8 mouse cellular contexts compared by ENCODE assay signal in the genomic region with DNA sequence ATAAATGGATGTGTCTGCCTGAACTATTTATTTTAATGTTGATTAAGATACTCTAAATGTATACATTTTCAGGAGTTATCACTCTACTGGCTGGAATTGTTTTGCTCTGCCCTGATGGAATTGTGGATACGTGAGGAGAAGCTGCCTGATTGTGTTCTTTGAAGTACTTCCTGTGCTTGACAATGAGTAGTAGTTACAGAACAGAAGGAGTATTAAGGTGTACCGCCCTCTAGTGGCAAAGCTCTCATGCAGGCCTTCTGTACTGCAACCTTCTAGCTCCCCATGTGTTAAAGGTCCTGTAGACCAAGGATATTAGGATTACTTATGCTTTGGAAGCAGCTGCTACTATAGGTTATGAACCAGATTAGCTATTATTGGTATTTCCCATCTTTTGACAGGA.
DNase-seq lines count a peak whose midpoint lies in the region; ATAC-seq and TF ChIP-seq lines count a peak whose summit lies in the region.

No protein-coding gene starts in this region.

- no peak overlapping the region for H3K27ac ChIP-seq in gastrocnemius, adult 2 months

- DNase-seq in gastrocnemius, adult 2 months: no peak
- no peak for DNase-seq in gastrocnemius, adult 8-10 months (ENCODE audit: low spot score in 2 of 2)
- peak; percentile 35 for DNase-seq in right cerebral cortex, adult 18-20 months
- no peak for DNase-seq in right cerebral cortex, postnatal 25 days
- DNase-seq in cerebellum, adult 11-12 months: peak; percentile 4
- DNase-seq in kidney, adult 9 months: peak; percentile 64
- DNase-seq in right cerebral cortex, postnatal 4 days: peak; percentile 5

- intact Hi-C loops in gastrocnemius, adult 2 months (cut with DNase I): no loop called here

- no peak for ATAC-seq in granulocyte monocyte progenitor cell, adult 5-6 weeks (replicated peaks; ENCODE audit: poor library complexity, severe bottlenecking)

- TF ChIP-seq CTCF in gastrocnemius, adult 2 months (IDR thresholded peaks at IDR 0.05): peak; percentile 26; the same call in 1 of the 2 replicates

- no peak overlapping the region for H3K4me3 ChIP-seq in gastrocnemius, adult 2 months

Comparison
In these comparisons a context has a peak if more than half of its experiments do, and no peak if none do; other contexts are left out.
1. DNase-seq: peak in right cerebral cortex, adult 18-20 months (single experiment), cerebellum, adult 11-12 months (single experiment), kidney, adult 9 months (single experiment) and right cerebral cortex, postnatal 4 days (single experiment); none in gastrocnemius, adult 2 months (single experiment), gastrocnemius, adult 8-10 months (0 of 2) and right cerebral cortex, postnatal 25 days (single experiment).